Mouse (Mus musculus) lung, postnatal 14 days (tissue): ENCODE results near the gene Fsd1l.
"Not testable (repeated sequence)": the region's sequence is repeated elsewhere in the genome, so short reads cannot be mapped to it uniquely, and the experiment has no call there.

Experiments
- DNase-seq: peaks from one replicate; pipeline ENCODE4 v3.0.0; 2021

Gene Fsd1l

DNA sequence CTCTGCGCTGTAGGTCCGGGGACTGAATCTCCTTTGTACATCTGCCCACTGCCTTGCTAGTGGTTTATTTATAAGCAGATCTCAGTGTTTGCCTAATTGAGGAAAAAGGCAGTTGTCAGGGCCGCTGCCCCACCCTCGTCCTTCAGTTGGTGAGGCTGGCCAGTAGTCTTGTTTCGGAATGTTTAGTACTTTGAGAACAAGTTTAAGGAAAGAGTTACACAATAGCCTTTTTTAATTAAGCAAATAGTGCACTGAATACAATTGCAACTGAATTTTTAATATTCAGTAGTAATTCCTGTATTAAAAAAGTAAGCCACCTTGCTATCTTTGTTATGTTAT, 709 bp downstream of the Fsd1l start:
- no peak for DNase-seq

DNA sequence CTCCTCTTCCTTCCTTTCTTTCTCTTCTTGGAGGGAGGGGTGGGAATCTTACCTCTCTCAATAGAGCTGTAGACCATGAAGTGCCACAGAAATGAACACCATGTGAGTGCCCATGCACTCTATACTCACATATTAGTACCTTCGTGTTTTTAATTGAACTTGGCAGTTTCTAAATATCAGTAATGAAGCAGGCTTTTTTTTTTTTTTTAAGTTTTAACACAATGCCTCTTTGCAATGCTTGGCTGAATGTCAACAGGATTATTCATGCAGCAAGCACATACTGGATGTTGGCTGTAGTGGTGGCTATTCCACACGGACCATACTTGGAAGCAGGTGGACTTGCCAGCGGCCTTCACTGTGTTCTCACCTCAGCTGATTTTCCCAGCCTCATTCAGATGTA, 4.1 kb downstream of the Fsd1l start:
- DNase-seq, result no peak

DNA sequence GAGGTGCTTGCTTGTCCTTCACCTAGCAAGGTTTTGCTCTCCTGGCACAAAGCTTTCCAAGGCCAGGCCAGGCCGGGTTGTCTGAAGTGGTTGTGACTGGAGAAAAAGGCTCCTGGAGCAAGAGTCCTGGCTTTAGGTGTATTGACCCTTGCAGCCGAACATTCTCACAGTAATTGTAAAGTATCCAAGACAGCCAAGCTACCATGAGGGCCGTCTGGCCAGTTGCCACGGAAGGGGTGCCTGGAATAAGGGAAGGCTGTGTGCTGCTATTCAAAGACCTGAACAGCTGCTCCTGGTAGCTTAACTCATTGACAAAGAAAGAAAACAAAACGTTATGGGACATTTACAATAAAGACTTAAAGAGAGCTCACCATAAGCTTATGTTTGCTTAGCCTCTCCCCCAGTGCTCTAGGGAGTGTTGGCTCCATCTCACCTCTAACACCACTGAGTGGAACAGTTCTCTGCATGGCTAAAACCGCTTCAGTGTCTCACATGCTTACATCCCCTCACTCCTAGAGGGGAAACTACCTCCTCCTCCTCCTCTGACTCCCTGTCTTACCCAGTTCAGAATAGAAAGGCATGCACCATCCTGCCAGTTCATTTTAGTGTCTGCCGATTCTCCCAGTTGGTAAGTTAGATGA, 6.1 kb downstream of the Fsd1l start:
- DNase-seq, result no peak

DNA sequence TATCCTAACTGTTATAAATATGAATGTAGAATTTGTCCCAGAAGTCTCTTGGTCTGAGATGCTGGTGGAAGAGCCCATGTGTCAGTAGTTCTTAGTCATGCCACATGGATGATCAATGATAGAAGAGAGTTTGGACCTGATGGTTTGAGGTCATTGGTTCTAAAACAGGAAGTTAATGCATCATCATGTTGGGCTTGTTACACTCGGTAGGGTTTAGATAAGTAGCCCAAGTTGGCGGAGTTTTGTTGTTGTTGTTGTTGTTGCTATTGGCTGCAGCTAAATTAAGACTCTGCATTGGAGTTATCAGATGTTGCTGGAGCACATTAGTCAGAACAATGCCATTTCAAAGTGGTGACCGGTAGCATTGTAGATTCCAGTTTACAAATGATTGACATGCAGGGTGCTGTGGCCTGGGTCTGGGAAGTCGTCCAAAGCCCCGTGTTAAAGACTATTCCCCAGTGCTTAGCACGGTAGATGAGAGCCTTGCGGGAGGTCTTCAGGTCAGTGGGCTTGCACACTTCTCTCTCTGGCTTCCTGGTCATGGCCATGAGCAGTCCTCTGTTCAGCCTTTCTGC, 7.4 kb downstream of the Fsd1l start:
- DNase-seq, result no peak

DNA sequence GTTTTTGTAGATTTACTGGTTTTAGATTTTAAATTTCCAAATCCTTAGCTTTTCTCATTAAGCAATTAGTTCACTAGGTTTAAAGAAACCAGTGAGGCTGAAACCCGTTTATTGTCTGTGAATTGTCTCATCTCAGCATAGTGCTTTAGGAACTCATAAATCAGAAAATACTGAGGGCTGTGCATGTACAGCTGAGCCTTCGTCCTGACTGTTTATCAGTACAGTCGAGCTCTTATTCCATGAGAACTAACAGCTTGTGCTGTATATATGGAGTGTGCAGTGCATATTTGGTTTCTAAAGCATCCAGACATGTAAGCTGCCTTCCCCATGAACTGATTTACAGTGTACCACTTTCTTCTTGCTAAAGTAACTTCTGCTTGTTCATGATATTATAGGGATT, 26.8 kb downstream of the Fsd1l start:
- DNase-seq, result no peak

DNA sequence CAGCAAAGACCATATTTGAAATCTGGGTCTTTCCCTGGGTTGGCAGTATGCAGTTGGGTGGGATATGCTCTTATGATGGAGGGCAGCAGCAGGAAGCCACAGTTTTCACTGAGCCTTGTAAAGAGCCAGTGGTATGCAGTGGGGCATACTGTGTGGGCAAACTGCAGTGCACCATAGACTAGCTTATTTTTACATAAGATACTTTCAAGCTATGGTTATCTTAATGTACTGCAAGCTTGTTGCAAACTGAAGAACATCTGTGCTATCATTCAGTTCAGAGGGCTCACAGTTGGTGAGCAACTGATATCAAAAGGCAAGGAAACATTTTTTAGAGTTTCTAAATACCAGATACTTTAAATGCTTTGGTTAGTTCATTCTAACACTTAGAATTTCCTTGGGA, 29.4 kb downstream of the Fsd1l start:
- DNase-seq, result no peak

DNA sequence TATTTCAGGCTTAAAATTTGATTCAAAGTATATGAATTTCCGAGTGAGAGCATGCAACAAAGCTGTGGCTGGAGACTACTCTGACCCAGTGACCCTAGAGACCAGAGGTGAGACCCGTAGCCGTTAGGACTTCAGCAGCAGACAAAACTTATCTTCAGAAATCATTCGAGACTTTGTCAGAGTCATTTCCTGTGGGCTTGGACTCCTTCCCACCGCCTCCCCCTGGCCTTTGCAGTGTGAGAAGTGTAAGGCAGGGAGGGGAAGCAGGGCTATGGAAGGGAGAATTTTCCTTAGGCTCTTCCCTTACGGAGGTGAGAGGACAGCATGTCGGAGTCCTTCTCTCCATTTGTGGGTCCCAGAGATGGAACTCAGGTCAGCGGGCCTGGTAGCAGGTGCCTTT, 50.8 kb downstream of the Fsd1l start:
- DNase-seq, result no peak

DNA sequence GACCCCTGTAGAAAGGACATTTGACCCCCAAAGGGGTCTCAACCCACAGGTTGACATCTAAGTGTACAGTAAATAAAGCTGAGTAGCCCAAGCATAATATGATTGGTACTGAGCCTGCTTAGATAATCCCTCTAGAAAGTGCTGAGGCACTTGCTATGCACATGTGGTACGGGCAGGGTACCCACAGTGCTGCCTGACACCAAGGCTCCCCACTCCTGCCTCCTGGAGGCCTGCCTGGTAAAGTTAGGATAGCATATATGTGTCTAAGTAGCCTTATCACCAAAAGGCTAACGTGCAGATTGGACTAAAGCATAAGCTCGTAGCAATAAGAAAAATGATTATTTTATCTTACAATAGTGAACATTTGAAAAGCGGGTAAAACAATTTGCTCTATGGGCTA, 57.7 kb downstream of the Fsd1l start:
- no peak for DNase-seq

DNA sequence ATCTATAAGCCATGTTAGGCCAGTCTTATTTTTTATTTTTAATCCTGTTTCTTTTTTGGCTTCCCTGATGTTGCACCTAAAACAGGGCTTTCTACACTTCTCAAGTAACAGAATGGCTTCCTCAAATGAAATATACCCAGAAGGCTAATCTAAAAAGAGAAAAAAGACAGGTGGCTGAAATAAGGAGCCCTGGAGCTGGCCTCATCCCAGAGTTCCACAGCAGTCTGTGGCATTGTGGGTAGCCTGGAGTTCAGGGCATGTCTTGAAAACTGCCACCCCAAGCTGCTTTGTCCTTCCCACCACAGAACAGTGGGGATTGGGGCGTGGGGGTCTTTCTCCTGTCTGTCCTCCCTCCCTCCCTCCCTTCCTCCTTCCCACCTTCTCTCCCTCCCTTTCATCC, 60.1 kb downstream of the Fsd1l start:
- no peak for DNase-seq

DNA sequence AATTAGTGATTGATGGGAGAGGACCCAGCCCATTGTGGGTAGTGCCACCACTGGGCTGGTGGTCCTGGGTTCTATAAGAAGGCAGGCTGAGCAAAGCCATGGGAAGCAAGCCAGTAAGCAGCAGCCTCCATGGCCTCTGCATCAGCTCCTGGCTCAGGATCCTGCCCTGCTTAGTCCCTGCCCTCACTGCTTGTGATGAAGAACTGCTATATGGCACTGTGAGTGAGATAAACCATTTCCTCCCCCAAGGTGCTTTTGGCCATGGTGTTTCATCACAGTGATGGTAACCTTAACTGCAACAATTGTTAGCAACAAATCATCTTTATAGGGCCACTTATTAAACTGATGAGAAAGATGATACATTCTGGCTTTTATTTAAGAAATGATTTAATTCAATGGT, 77.9 kb downstream of the Fsd1l start:
- not testable (repeated sequence) for DNase-seq

DNA sequence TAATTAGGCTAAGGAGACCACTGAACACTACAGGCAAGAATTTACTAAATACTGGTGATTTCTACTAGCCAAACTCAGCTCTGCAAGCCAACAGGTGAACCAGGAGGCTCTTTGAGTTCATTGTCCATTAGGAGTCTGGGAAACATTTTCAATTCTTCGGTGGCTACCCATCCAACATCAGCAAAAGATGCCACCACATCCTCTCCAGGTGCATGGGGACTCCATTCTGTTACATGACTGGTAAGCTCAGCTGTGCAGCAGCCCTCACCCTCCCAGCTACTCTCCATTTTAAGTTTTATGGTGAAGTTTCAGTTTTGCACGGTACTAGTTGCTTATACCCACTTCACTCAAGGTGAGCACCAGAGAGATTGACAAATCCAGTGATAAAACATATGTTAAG, 78.8 kb downstream of the Fsd1l start:
- DNase-seq, result no peak

DNA sequence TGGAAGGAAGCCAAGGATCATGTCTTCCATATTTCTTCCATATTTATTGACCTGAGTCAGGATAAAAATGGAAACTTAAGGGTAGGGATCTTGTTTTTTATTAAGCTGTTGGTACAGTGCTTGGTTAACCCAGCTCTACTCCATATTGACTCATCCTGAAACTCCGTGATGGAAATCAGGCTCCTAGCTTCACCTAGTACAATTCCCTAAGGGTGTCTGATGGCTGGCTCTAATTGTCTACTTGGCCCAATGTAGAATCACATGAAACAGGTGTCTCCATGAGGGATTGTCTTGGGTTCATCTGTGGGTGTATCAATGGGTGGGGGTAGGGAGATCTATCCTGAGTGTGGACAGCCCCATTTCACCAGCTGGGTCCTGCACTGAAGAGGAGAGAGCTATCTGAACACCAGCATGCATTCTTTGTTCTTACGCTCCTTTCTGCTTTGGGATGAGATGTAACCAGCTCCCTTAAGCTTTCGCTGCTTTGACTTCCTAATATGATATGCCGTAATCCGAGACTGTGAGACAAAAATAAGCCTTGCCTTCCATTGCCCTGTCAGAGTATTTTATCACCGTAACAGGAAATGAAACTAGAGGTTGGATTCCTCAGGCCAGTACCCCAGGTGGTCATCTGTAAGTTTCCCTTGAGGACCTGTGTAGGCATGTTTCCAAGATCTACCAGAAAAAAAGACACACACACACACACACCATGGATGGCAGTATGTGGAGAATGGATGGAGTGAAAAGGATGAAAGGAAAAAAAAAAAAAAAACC, 79.5 kb downstream of the Fsd1l start:
- no peak for DNase-seq

DNA sequence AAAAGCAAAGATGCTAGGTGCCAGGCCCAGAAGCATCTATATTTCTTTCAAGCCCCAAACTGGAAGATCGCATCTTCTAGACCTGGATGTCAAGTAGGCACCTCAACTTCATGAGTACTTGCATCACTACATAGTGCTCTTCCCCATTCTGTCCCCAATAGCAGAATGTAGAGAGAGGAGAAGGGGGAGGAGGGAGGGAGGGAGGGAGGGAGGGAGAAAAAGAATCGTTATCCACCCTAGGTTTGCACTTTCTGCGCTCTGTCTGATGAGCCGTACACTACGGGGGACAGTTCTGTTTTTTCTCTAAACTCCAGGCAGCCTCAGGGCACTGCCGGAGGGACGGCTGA, 82.4 kb downstream of the Fsd1l start, which contains the start of gene Fktn:
Gene Fktn (plus strand): TSS at position 295 of the 347 bp plus-strand sequence.
- no peak for DNase-seq

DNA sequence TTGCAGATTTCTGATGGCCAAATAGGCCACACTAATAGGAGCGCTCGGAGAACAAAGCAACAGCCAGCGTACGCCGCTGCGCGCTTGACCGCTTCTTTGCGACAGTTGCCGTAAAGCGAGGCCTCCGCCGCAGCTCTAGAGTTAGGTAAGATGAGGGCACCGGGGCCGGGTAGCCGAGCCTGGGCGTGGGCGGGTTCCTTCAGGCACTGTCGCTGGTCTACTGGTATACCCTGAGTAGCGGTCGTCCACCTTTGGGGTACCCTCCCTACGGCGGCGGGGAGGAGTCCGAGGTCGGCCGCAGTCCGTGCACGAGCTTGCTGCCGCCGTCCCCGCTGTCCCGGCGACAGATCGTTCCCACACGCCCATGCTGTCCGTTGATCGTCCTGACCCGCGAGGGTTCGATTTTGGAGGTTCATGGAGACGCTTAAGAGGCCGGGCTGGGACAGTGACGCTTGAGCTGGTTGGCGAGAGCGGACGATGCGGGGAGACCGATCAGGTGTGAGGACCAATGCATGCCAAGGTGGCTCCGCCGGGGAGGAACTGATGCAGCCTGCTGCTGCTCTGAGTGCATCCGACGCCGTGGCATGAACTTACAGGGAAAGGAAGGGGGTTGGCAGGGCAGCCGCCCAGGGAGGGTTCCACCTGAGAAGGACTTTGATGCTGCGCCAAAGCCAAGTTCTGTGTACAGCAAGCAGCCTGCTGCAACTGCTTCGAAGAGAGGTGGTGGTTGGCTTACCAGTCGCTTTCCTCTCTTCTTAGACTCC, 83.0 kb downstream of the Fsd1l start:
- DNase-seq, result peak; percentile 94

DNA sequence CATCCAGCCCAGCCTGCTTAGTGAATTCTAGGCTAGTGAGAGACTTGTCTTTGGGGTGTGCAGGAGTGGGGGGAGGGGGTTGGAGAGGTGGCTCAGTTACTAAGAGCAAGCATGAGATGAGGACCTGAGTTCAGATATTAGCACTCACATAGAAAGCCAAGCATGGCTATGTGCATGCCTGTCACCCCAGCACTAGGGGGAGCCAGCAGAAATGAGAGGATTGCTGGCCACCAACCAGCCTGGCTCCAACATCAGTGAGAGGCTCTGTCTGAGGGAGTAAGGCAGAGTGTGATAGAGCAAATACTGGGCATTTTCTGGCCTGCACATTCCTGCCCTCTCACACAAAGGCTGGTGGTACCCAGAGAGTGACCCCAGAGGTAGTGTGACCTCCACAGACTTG, 84.7 kb downstream of the Fsd1l start:
- DNase-seq, result no peak

DNA sequence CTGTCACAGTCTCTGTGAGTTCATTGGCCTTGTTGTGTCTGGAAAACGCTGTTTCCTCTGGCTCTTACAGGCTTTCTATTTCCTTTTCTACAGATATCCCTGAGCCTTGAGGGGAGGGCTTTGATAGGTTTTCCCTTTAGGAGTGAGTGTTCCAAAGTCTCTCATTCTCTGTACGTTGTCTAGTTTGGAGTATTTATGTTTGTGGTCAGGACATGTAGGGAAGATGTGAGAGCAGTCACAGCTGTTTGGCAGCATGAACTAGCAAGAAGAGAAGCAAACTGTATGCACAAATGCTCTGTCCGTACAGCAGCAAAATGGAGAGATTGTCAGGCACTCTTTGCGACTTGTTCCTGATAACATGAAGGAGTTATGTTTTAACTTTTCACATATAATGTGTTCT, 86.3 kb downstream of the Fsd1l start:
- DNase-seq, result no peak

DNA sequence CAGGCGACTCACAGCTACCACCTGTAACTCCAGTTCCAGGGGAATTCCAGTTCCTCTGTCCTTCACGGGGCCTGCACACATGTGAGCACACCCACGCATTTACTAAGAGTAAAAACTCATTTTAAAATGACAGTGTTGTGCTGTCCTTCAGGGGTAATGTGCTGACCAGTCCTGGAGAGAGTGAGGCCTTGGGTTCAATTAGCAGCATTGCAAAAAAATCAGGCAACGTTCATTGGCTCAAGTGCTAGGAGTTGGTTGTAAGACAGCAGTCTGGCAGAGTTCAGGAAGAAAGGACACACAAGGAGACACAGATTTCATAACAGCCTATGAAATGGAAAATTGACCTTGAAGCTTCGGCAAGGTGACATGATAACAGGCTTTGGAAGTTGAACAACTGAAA, 87.0 kb downstream of the Fsd1l start:
- no peak for DNase-seq

DNA sequence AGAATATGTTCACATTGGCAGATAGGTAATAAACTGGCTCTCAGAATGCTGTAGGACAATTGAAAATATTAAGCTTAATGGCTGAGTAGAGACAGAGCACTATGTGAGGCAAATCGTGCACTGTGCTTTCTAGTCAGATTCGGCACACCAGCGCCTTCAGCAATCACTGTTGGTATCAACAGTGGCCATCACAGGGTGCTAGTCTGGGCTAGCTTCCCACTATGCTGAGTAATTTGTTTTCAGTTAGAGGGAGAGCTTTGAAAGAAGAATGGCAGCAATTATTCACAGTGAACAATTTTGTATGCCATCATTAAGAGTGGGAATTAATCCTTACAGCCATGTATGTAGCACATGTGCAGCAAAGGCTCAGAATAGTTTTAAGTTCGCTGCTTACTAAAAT, 91.2 kb downstream of the Fsd1l start:
- no peak for DNase-seq

DNA sequence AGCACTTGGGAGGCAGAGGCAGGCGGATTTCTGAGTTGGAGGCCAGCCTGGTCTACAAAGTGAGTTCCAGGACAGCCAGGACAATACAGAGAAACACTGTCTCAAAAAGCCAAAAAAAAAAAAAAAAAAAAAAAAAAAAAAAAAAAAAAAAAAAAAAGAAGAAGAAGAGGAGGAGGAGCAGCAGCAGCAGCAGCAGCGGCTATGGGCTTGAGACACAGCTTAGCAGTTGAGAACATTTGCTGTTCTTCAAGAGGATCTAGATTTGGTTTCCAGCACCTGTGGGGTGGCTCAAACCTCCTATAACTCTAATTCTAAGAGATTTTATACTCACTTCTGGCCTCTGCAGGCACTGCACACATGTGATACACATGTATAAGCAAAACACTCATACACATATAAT, 94.8 kb downstream of the Fsd1l start:
- DNase-seq, result not testable (repeated sequence)

DNA sequence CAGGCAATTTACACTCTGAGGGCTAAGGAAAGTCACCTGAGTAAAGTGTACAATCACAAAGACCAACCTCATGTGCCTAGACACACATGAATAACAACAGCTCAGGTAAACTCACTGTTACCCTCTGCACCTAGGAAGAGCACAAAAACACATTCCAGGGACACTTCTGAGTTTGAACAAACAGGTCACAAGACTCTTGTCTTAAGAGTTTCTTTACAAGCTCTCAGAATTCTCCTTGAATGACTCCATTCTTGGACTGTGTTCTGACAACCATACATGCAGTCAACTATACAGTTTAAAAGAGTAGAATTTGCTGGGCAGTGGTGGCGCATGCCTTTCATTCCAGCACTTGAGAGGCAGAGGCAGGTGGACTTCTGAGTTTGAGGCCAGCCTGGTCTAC, 96.8 kb downstream of the Fsd1l start:
- DNase-seq, result no peak

DNA sequence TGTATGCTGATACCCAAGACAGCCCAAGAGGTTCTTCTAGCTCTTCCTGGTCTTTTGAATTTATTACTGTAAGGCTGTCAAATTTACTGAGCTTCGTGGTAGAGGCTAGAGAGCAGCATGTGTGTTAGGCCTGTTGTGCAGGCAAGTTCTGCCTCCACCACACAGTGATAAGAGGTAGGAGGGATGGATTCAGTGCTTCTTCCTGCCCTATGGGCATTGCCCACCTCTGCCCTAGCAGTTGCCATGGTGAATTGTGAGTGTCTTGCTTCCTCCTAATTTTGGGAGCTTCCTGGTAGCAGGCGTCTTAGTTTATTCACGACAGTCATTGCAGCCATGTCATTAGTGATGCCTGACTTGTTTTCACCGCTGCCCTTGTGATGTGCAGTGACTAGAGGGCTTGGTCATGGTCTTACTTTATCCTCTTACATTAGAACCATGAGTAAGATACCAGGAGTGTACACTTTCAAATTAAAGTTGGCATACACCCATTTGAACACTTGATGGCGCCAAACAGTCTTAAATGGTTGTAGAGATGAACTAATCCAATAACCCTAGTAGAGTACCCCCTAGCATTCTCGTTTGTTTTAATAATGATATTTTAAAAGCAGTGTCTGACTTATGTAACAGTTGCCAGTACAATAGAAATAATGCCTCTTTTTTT, 107.8 kb downstream of the Fsd1l start:
- DNase-seq, result peak; percentile 63

DNA sequence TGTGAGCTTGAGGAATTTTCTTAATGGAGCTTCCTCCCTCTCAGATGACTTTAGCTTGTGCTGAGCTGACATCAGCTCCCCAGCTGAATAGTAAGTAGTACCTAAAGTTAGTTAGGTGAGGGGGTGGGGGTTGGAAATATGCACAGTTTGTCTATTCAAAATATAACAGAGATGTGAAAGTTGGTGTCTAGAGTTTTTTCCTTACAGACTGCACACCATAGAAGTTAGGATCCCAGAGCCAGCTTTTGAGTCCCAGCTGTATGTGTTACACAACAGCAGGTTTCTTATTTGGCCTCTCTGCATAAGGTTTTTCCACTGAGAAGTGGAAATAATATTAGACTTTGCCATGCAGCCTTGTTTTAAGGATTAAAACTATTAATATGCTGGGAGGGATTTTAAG, 118.6 kb downstream of the Fsd1l start:
- DNase-seq, result no peak

DNA sequence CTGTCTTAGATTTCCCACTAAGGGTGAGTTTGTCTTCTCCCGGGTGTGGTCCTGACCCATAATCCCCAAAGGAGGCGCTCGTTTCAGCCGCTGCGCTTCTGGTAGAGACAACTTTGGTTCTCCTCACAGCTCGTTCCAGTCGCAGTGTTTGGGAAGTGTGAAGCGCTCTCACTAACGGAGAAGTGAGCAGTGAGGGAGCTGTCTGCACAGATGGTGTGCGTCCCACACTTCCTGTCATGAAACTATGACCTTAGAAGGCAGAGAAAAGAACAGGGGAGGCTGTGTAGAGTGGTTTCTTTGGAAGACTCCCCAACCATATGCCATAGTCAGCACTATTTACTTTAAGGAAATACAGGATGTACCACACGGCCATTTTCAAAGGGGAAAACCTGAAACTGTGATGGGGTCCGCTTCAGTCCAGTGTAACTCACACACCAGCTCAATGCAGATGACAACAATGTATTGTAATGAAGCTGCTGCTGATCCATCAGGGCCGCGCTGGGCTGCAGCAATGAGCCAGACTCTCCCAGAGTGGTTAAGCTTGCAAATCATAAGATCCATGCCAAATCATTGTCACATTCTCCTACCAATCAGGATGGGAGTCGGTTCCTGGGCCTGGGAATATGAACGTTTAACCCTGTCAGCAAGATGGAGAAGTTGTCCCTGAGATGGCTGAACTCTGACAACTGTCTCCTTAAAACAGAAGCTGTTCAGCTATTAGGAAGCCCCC, 119.3 kb downstream of the Fsd1l start:
- no peak for DNase-seq
